Mouse (Mus musculus): ENCODE measurements around the gene Htr2a.

DNA sequence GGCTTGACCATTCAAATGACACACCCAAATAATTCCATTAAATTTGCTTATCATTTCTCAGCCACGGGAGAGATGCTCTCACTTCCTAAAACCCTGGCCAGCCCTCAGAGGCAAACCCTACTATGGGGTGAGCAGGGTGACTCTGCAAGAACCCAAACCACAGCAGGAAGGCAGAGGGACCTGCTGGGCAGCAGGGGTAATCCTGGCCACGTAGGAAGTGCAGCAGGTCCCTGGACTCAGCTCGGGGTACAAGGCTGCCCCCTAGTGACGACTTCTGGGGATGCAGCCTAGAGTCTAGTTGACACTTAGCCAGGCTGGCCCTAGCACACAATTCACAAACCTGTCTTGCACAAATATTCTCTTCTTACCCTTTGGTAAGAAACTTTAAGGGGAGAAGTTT, 2.7 kb downstream of the Htr2a start:
- TF ChIP-seq CTCF (IDR thresholded peaks at IDR 0.05; ENCODE audit: low read depth) (peak; percentile 92), EP300 (IDR thresholded peaks at IDR 0.05; ENCODE audit: low read depth) (no peak)

Measured in heart, postnatal 0 days (tissue).